Mouse (Mus musculus): ENCODE results near the gene Cd27.

Gene Cd27

DNA sequence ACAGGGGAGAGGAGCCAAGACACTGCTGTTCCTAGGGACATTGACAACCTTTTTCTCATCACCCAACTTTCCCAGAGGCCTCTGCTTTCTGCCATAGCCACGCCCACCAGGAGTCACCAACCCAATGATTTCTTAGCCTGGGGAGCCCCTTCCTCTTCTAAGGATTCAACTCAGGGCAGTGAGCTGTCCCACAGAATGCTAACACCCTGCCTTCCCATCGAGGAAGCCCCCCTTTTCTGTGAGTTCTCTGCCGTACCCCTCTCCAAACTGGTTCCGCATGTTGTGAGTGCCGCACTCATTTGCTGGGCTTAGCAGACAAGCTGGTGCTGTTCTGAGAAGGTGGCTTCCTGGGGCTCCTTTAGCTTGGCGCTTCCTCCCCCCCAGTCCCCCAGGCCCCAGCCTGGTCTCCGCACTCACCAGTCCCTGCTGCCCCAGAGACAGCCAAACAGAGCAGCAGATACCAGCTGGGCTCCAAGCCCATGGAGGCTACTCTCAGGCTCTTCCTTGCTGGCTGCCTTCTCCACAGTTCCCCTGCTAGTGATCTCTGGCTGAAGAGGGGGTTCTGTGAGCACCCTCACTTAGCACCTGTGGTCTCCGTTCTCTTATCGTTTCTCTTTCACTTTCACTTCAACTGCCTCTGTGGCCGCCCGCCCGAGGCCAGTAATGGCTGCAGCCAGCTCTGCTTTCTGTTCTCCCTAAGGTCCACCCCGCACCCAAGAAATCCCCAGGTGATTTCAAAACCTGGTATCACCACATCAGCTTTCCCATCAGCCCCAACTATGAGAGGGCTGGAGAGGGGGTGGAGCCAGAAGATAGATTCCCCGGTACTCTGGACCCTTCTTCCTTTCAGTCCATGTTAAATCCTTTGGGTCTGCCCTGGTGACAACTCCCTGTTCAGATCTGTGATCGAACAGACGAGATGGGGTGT is 5.4 kb downstream of the Cd27 start, which contains the start of gene Tapbpl:
Gene Tapbpl (minus strand): TSS at position 744 of the 928 bp plus-strand sequence.
- H3K27me3 ChIP-seq (ENCODE audit: insufficient read depth, low read length), result no peaks in the 10 kb centered on the region

DNA sequence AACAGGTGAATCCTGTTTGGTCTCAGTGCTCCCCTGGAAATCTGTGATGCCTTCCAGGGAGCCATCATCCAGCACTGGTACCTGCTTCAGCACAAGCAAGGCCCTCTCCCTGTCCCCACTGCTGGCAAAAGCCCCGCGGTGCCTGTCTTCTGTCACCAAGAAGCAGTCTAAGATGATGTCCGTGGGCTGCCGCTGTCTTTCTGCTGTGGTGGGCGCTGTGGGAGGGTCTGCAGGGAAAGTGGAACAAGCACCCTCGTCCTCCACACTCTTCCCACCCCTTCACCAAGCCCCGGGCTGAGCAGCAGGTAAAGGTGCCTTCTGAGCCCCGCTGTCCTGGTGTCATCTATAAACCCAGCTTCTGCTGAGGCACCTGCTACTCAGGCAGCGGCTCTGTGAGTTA is 6.2 kb downstream of the Cd27 start:
- no peaks in the 10 kb centered on the region for H3K9me3 ChIP-seq (ENCODE audit: low read length)

More for the DNA sequence above, 5.4 kb downstream of the Cd27 start, which contains the start of gene Tapbpl:
- no peaks in the 10 kb centered on the region for H3K9me3 ChIP-seq (ENCODE audit: low read length)
- H3K36me3 ChIP-seq (ENCODE audit: insufficient read depth, low read length), result no peaks in the 10 kb centered on the region
- TF ChIP-seq NANOG (IDR thresholded peaks at IDR 0.05; ENCODE audit: borderline replicate concordance, low read length), result no peak
- no peak for TF ChIP-seq CTCF (conservative IDR thresholded peaks at IDR 0.05; ENCODE audit: low read length)
- no peak for TF ChIP-seq POU5F1 (IDR thresholded peaks at IDR 0.05; ENCODE audit: borderline replicate concordance, low read length)
- H3K4me3 ChIP-seq (replicated peaks; ENCODE audit: low read length), result peak within 1 kb of the TSS; percentile 78
- peaks cover 38% of the 10 kb centered on the region for H3K4me1 ChIP-seq (replicated peaks; ENCODE audit: low read depth, low read length)

DNA sequence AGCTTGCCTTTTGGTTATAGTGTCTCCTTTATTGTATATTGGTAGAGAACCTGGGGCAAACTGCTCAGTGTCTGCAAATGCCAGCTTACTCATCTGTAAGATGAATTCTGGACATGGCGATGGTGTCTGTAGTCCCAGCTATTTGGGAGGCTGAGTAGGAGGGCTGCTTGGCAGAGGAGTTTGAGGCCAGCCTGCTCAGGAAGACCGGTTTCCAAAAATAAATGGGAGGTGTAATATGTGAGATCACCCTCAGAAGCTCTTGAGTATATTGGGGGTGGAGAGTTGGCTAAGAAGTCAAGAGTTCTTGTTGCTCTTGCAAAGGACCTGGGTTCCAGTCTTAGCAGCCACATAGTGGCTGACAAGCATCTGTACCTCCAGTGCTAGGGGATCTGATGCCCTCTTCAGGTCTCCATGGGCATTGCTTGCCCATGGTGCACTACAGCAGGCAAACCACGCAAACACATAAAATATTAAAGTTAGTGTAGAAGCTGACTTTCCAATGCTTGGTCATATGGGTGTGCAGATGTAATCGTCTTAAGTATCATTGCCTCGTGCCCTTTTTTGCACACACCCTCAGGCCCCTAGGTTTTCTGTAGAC is 11.2 kb downstream of the Cd27 start:
- peaks cover 18% of the 10 kb centered on the region for H3K4me1 ChIP-seq (replicated peaks; ENCODE audit: low read depth, low read length)
- H3K9me3 ChIP-seq (ENCODE audit: low read length), result no peaks in the 10 kb centered on the region
- TF ChIP-seq POU5F1 (IDR thresholded peaks at IDR 0.05; ENCODE audit: borderline replicate concordance, low read length) (no peak), CTCF (conservative IDR thresholded peaks at IDR 0.05; ENCODE audit: low read length) (peak; percentile 77)
- H3K4me3 ChIP-seq (replicated peaks; ENCODE audit: low read length), result no peak overlapping the region
- H3K27me3 ChIP-seq (ENCODE audit: insufficient read depth, low read length), result no peaks in the 10 kb centered on the region
- H3K36me3 ChIP-seq (ENCODE audit: insufficient read depth, low read length), result peaks cover 23% of the 10 kb centered on the region

More for the DNA sequence above, 6.2 kb downstream of the Cd27 start:
- Histone ChIP-seq H3K27me3 (ENCODE audit: insufficient read depth, low read length) (no peaks in the 10 kb centered on the region), H3K4me1 (replicated peaks; ENCODE audit: low read depth, low read length) (peaks cover 31% of the 10 kb centered on the region), H3K4me3 (replicated peaks; ENCODE audit: low read length) (peak overlapping the region; percentile 78), H3K36me3 (ENCODE audit: insufficient read depth, low read length) (no peaks in the 10 kb centered on the region)
- no peak for TF ChIP-seq POU5F1 (IDR thresholded peaks at IDR 0.05; ENCODE audit: borderline replicate concordance, low read length)
- no peak for TF ChIP-seq CTCF (conservative IDR thresholded peaks at IDR 0.05; ENCODE audit: low read length)
- TF ChIP-seq NANOG (IDR thresholded peaks at IDR 0.05; ENCODE audit: borderline replicate concordance, low read length), result no peak

DNA sequence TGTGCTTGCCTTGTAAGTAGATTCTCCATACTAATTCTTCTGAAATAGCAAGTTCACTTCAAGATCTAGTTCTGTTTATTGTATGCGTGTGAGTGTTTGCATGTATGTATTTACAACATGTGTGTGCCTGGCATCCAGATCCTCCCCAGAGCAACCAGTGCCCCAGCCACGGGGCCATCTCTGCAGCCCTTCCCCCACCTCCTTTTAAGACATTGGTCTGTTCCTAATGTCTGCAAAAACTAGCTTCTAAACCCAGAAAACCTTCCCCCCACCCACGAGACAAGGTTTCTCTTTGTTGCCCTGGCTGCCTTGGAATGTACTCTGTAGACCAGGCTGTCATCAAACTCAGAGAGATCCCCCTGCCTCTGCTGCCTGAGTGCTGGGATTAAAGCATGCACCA is 14.2 kb downstream of the Cd27 start:
- TF ChIP-seq CTCF (conservative IDR thresholded peaks at IDR 0.05; ENCODE audit: low read length) (no peak), NANOG (IDR thresholded peaks at IDR 0.05; ENCODE audit: borderline replicate concordance, low read length) (no peak), POU5F1 (IDR thresholded peaks at IDR 0.05; ENCODE audit: borderline replicate concordance, low read length) (no peak)
- Histone ChIP-seq H3K9me3 (ENCODE audit: low read length) (no peaks in the 10 kb centered on the region), H3K4me1 (replicated peaks; ENCODE audit: low read depth, low read length) (peaks cover 26% of the 10 kb centered on the region), H3K36me3 (ENCODE audit: insufficient read depth, low read length) (peaks cover 34% of the 10 kb centered on the region), H3K27me3 (ENCODE audit: insufficient read depth, low read length) (no peaks in the 10 kb centered on the region), H3K4me3 (replicated peaks; ENCODE audit: low read length) (no peak overlapping the region)

DNA sequence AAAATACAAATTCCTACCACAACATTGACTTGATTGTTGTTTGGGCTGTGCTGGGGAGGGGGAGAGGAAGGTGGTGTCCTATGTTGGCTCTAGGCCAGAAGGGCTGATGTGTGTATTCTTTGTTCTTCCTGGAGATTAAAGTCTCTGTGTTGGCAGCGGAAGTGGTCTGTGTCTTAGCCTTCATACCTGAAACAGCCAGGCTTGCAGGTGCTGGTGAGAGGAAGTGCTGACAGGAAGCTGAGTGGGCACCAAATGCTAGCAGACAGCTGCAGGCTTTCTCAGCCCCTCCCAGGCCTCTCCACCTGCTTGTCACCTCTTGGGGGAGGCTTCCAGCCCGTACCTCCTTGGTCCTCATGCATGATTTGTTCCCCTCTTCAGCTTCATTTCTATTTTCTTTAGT is 14.7 kb downstream of the Cd27 start:
- Histone ChIP-seq H3K36me3 (ENCODE audit: insufficient read depth, low read length) (peaks cover 34% of the 10 kb centered on the region), H3K4me1 (replicated peaks; ENCODE audit: low read depth, low read length) (peaks cover 26% of the 10 kb centered on the region), H3K9me3 (ENCODE audit: low read length) (no peaks in the 10 kb centered on the region), H3K4me3 (replicated peaks; ENCODE audit: low read length) (no peak overlapping the region), H3K27me3 (ENCODE audit: insufficient read depth, low read length) (peaks cover under 1% of the 10 kb centered on the region; the same call in 1 of the 2 replicates)
- TF ChIP-seq NANOG (IDR thresholded peaks at IDR 0.05; ENCODE audit: borderline replicate concordance, low read length) (no peak), CTCF (conservative IDR thresholded peaks at IDR 0.05; ENCODE audit: low read length) (no peak)

DNA sequence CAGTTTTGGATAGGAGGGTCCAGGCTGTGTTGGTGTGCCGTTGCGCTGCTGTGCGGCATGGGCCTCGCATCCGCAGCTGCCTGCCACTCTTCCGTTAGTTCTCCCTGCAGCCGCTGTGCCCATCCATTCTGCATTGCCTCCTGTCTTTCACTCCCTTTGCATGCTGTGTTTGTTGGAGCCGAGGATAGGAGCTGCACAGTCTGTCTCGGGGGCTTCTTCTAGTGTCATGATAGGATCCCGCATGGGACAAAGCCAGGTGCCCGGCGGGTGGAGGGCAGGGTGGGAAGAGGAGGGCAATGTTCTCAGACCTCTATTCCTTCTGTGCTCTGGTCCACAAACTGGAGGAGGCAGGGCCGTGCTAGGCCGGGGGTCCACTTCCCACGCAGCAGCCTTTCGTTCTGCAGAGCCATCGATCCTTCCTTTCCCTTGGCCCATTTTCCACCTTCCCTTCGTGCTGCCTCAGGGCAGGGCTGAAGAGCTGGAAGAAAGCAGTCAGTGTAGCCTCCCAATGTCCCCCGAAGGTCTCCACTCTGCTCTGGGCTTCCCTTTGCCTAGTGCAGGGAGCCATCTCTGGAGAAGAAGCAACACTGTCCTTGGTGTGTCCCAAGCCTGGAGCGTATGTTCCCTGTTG is 15.6 kb downstream of the Cd27 start:
- Histone ChIP-seq H3K36me3 (ENCODE audit: insufficient read depth, low read length) (peaks cover 34% of the 10 kb centered on the region), H3K4me3 (replicated peaks; ENCODE audit: low read length) (peak overlapping the region; percentile 37; the same call in 1 of the 2 replicates), H3K27me3 (ENCODE audit: insufficient read depth, low read length) (peaks cover 9% of the 10 kb centered on the region), H3K4me1 (replicated peaks; ENCODE audit: low read depth, low read length) (peaks cover 32% of the 10 kb centered on the region), H3K9me3 (ENCODE audit: low read length) (no peaks in the 10 kb centered on the region)
- TF ChIP-seq NANOG (IDR thresholded peaks at IDR 0.05; ENCODE audit: borderline replicate concordance, low read length), result no peak
- no peak for TF ChIP-seq POU5F1 (IDR thresholded peaks at IDR 0.05; ENCODE audit: borderline replicate concordance, low read length)
- TF ChIP-seq CTCF (conservative IDR thresholded peaks at IDR 0.05; ENCODE audit: low read length), result no peak

DNA sequence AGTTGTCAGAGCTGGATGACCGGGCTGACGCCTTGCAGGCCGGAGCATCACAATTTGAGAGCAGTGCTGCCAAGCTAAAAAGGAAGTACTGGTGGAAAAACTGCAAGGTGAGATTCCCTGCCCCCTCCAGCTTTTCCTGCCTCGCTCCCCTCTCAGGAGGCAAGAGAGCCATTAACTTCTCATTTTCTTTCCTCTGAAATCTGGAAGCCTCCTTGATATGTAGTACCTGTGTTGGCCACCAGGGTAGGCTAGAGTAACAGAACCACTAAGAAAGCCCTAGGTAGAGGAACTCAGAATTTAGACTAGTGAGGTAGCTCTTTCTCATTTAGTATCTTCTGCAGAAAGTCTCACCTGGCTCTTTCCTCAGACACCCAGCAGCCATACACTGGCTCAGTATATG is 17.8 kb downstream of the Cd27 start:
- Histone ChIP-seq H3K27me3 (ENCODE audit: insufficient read depth, low read length) (peaks cover 13% of the 10 kb centered on the region), H3K9me3 (ENCODE audit: low read length) (no peaks in the 10 kb centered on the region)
- TF ChIP-seq CTCF (conservative IDR thresholded peaks at IDR 0.05; ENCODE audit: low read length) (peak; percentile 94), NANOG (IDR thresholded peaks at IDR 0.05; ENCODE audit: borderline replicate concordance, low read length) (no peak), POU5F1 (IDR thresholded peaks at IDR 0.05; ENCODE audit: borderline replicate concordance, low read length) (no peak)

DNA sequence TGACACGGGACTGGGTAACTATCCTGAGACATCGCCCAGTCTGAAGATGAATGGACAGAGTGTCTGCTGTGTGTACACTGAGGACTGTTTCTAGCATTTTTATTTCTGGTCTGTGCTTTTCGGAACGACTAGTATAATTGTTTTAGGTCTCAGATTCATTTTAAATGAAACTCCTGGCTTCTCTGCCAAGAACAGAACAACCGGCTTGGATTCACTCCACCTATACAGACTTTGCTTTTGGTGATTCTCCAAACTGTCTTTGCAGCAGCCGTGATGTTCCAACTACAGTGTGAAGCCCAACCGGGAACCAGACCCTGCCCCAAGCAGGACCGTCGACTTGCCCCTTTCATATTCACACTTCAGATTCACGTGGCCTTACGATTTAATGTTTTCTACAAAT is 18.9 kb downstream of the Cd27 start:
- peaks cover 13% of the 10 kb centered on the region for H3K36me3 ChIP-seq (ENCODE audit: insufficient read depth, low read length)
- TF ChIP-seq POU5F1 (IDR thresholded peaks at IDR 0.05; ENCODE audit: borderline replicate concordance, low read length) (no peak), NANOG (IDR thresholded peaks at IDR 0.05; ENCODE audit: borderline replicate concordance, low read length) (no peak), CTCF (conservative IDR thresholded peaks at IDR 0.05; ENCODE audit: low read length) (no peak)
- peaks cover 17% of the 10 kb centered on the region for H3K27me3 ChIP-seq (ENCODE audit: insufficient read depth, low read length)
- H3K9me3 ChIP-seq (ENCODE audit: low read length), result no peaks in the 10 kb centered on the region
- H3K4me3 ChIP-seq (replicated peaks; ENCODE audit: low read length), result no peak overlapping the region
- peaks cover 37% of the 10 kb centered on the region for H3K4me1 ChIP-seq (replicated peaks; ENCODE audit: low read depth, low read length)

More for the DNA sequence above, 17.8 kb downstream of the Cd27 start:
- H3K36me3 ChIP-seq (ENCODE audit: insufficient read depth, low read length), result peaks cover 22% of the 10 kb centered on the region
- H3K4me3 ChIP-seq (replicated peaks; ENCODE audit: low read length), result no peak overlapping the region
- H3K4me1 ChIP-seq (replicated peaks; ENCODE audit: low read depth, low read length), result peaks cover 37% of the 10 kb centered on the region
